Mouse (Mus musculus) CD8-positive naive resting alpha-beta T cell, adult 2 months (primary cell): ENCODE measurements around the gene Qrfpr.

Experiments used
- DNase-seq, 2 experiments: peaks; one replicate each; pipeline ENCODE4 v3.0.0; 2022; ENCODE audit warnings: low read depth in 2 of 2, low spot score in 2 of 2

Qrfpr gene

GRCm38 (mm10) chr3:36150934-36151686, 71.0 kb downstream of the Qrfpr start, which contains the start of gene D3Ertd254e:
TSS of gene D3Ertd254e (plus strand) at chr3:36151017.
- peak; percentile 64 to 76 for DNase-seq

- DNase-seq = no peak
These were observed 71.6 kb downstream of the Qrfpr start for GRCm38 (mm10) chr3:36150537-36150933.

GRCm38 (mm10) chr3:36138996-36139395, 83.1 kb downstream of the Qrfpr start:
- DNase-seq = no peak

GRCm38 (mm10) chr3:36138171-36138660, 83.9 kb downstream of the Qrfpr start:
- DNase-seq = no peak

GRCm38 (mm10) chr3:36137560-36137959, 84.6 kb downstream of the Qrfpr start:
- DNase-seq = peak in 1 of 2 experiments; percentile 9

- no peak for DNase-seq
These were observed 86.0 kb downstream of the Qrfpr start for GRCm38 (mm10) chr3:36136152-36136551.
